Mouse (Mus musculus): Measurements from ENCODE around the gene Zfp719. TPM values are rescaled to one million over a fixed set of nuclear protein-coding genes. Genes with fewer than 3 reads are reported as not detected.
A peak's percentile ranks its signal among the peaks of the same experiment; 100 is the strongest.

The Zfp719 gene
- polyA plus RNA-seq, 1 experiment from 2014 or later, result 13.8 TPM

DNA sequence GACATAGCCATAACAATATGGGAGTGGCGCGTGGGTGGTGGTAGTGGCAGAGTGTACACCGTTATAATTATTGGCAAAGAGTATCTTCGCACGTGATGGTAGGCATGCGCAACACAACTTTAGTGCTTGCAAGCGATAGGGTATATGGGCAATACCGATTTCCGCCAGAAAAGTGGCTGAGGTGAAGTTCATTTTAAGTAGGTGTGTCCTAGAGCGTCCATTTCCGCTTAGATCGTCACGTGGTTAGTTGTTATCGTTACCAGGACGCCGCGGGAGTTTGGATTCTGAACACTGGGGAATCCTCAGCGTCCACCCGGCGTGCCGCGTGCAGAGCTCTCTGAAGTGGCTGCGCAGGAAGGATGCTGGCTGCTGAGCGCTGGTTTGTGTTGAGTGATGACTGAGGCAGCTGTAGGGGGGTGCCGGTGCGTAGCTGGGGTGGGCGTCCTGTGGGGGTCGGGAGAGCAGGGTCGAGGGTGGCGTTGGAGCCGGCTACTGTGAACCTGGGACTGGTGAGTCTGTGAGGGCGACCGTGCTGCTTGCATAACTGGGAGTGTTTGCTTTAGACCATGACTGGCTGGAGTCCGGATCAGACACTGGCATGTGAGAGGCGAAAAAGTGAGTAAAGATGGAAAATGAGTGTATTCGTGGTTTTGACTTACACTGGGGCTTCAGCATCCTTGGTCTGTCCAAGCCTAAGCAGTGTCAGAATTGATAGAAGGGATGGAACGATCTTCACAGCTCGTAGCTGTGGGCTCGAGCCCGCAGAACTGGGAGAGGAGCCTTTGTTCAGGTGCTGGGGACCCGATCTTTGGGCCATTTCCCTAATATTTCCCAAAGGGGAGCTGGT lies 27.7 kb downstream of the Zfp719 start, which contains the start of gene Zfp819:
Gene Zfp819, plus strand, starts transcription at position 274 of the 847 bp plus-strand sequence.
- H3K27me3 ChIP-seq (ENCODE audit: insufficient read depth, low read length), result 0 out of 2 replicates have a peak, but pooled peaks cover 5% of the 10 kb centered on the region
- no peak within 1 kb of the TSS for H3K27ac ChIP-seq (ENCODE audit: low read length)
- H3K9ac ChIP-seq (replicated peaks; ENCODE audit: low read length), result peak within 1 kb of the TSS; percentile 24; the same call in 1 of the 2 replicates
- no peaks in the 10 kb centered on the region for H3K9me3 ChIP-seq (ENCODE audit: low read length)
- peak within 1 kb of the TSS; percentile 39 for H3K4me3 ChIP-seq (ENCODE audit: low read length)
- no peaks in the 10 kb centered on the region for H3K36me3 ChIP-seq (ENCODE audit: insufficient read depth, low read length)
- WGBS, result 14% methylated on average over 41 of the region's 41 CpGs
- ATAC-seq (ENCODE audit: low FRiP score, low TSS enrichment), result peak; percentile 91
- no peaks in the 10 kb centered on the region for H3K4me1 ChIP-seq (ENCODE audit: insufficient read depth, low read length)
- H3K4me2 ChIP-seq (replicated peaks; ENCODE audit: low read depth, low read length), result peak within 1 kb of the TSS; percentile 58

DNA sequence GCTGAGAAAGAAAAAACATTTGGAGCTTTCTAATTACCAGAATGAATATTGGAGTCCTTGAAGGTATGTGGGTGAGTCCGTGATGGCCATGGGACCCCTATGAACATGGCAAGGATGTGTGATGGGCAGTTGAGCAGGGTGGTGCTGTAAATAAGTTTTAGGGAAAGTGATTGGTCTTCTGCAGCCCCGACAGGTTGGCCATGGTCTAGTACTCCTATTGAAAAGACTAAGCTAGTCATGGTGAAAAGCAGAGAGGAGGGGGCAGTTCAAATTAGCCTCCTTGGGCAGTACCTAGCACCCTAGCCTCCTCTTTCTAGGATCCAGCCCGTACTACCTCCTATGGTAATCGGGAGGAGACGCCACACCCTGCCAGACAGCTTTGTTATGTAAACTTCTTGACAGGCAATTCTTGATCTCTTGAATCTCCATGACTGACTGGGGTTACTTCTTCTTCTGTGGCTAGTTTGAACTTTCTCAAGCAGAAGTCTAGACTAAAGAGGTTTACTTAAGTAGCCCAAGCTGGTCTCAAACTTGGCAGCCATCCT lies 28.4 kb downstream of the Zfp719 start:
- Histone ChIP-seq H3K9me3 (ENCODE audit: low read length) (no peaks in the 10 kb centered on the region), H3K4me2 (replicated peaks; ENCODE audit: low read depth, low read length) (peak overlapping the region; percentile 58), H3K9ac (replicated peaks; ENCODE audit: low read length) (no peak overlapping the region), H3K4me1 (ENCODE audit: insufficient read depth, low read length) (no peaks in the 10 kb centered on the region), H3K4me3 (ENCODE audit: low read length) (no peak overlapping the region), H3K36me3 (ENCODE audit: insufficient read depth, low read length) (no peaks in the 10 kb centered on the region), H3K27me3 (ENCODE audit: insufficient read depth, low read length) (0 out of 2 replicates have a peak, but pooled peaks cover 5% of the 10 kb centered on the region), H3K27ac (ENCODE audit: low read length) (no peak overlapping the region)
- 36% methylated on average over 5 of the region's 5 CpGs for WGBS
- peak; percentile 51 for ATAC-seq (ENCODE audit: low FRiP score, low TSS enrichment)

DNA sequence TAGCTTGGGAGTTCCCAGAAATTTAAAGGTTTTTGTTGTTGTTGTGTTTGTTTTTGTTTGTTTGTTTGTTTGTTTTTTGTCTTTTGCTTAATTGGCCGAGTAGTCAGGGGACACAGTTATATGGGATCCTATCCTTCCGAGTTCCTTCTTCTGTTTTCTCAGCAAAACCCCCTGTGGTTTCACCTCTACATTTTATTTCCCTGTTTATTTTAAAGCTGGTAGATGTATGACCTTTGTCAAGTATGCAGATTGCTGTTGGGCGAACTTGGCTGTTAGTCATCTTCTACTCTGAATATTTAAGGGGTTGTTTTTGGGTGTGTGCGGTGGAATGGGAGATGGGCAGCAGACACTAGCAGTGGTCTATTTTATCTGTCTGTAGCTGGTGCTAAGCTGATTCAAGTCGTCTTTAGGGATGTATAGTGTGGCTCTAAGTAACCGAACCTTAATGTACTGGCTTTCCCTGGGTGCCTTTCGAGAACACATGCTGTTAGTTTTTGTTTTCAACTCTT lies 29.0 kb downstream of the Zfp719 start:
- 0 out of 2 replicates have a peak, but pooled peaks cover 5% of the 10 kb centered on the region for H3K27me3 ChIP-seq (ENCODE audit: insufficient read depth, low read length)
- H3K4me3 ChIP-seq (ENCODE audit: low read length), result no peak overlapping the region
- WGBS, result 78% methylated on average over 7 of the region's 7 CpGs
- H3K4me2 ChIP-seq (replicated peaks; ENCODE audit: low read depth, low read length), result no peak overlapping the region
- H3K27ac ChIP-seq (ENCODE audit: low read length), result no peak overlapping the region
- no peak overlapping the region for H3K9ac ChIP-seq (replicated peaks; ENCODE audit: low read length)
- no peaks in the 10 kb centered on the region for H3K9me3 ChIP-seq (ENCODE audit: low read length)
- no peak for ATAC-seq (ENCODE audit: low FRiP score, low TSS enrichment)
- H3K4me1 ChIP-seq (ENCODE audit: insufficient read depth, low read length), result no peaks in the 10 kb centered on the region
- H3K36me3 ChIP-seq (ENCODE audit: insufficient read depth, low read length), result no peaks in the 10 kb centered on the region

DNA sequence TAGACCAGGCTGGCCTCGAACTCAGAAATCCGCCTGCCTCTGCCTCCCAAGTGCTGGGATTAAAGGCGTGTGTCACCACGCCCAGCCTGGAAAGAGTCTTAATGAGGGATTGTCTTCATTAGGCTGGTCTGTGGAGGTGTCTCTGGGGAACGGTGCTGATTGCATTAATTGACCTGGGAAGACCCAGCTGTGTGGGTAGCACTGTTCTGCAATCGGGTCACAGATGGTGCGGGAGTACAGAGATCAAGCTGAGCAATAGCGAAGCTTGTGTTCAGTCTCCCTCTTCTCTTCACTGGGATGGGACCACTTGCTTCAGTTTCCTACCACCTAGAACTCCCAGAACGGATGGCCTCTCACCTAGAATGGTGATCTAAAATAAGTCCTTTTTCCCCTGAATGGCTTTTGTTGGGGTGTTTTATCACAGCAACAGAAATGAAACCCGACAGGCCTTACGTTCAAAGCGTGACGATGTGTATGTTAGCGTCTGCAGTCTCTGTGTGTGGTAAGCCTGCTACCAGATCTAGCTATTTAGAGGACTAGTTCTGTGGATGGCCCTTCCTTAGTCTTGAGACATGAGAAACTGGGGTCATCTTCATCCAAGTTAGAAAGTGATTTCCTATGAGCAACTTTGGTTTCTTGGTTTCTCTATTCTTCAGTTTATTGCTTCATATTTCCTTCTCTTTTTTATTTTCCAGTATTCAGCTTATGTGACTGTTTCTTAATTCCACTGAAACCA lies 34.6 kb downstream of the Zfp719 start:
- H3K4me1 ChIP-seq (ENCODE audit: insufficient read depth, low read length), result no peaks in the 10 kb centered on the region

DNA sequence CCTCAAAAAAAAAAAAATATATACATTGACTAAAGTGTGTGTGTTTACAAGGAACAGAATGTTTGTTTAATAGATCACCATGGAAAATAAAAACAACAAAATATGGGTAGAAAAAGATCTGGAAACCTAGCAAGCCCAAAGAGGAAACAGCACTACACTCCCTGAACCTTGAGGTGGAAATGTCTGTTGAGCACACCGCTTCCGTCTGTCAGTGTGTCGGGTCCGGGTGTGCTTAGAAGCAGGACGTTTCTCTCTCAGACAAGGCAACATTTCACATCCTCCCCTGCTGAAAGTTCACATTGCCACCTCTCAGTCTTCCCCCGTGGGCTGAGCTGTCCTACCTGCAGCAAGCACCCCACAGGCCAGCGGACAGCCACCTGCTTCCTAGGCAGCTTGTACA lies 43.5 kb downstream of the Zfp719 start:
- no peaks in the 10 kb centered on the region for H3K9me3 ChIP-seq (ENCODE audit: low read length)
- H3K4me3 ChIP-seq (ENCODE audit: low read length), result no peak overlapping the region
- H3K4me2 ChIP-seq (replicated peaks; ENCODE audit: low read depth, low read length), result no peak overlapping the region
- H3K4me1 ChIP-seq (ENCODE audit: insufficient read depth, low read length), result no peaks in the 10 kb centered on the region
- no peaks in the 10 kb centered on the region for H3K36me3 ChIP-seq (ENCODE audit: insufficient read depth, low read length)
- 71% methylated on average over 7 of the region's 7 CpGs for WGBS
- no peaks in the 10 kb centered on the region for H3K27me3 ChIP-seq (ENCODE audit: insufficient read depth, low read length)
- no peak for ATAC-seq (ENCODE audit: low FRiP score, low TSS enrichment)
- no peak overlapping the region for H3K27ac ChIP-seq (ENCODE audit: low read length)
- no peak overlapping the region for H3K9ac ChIP-seq (replicated peaks; ENCODE audit: low read length)

More for the DNA sequence above, 34.6 kb downstream of the Zfp719 start:
- Histone ChIP-seq H3K9ac (replicated peaks; ENCODE audit: low read length) (no peak overlapping the region), H3K9me3 (ENCODE audit: low read length) (no peaks in the 10 kb centered on the region), H3K27me3 (ENCODE audit: insufficient read depth, low read length) (no peaks in the 10 kb centered on the region), H3K36me3 (ENCODE audit: insufficient read depth, low read length) (no peaks in the 10 kb centered on the region), H3K4me2 (replicated peaks; ENCODE audit: low read depth, low read length) (no peak overlapping the region), H3K4me3 (ENCODE audit: low read length) (no peak overlapping the region), H3K27ac (ENCODE audit: low read length) (no peak overlapping the region)
- no peak for ATAC-seq (ENCODE audit: low FRiP score, low TSS enrichment)
- WGBS, result 87% methylated on average over 14 of the region's 14 CpGs

GRCm38 (mm10) chr7:43623819-43624218 lies 44.4 kb downstream of the Zfp719 start:
- no peak overlapping the region for H3K4me2 ChIP-seq (replicated peaks; ENCODE audit: low read depth, low read length)

DNA sequence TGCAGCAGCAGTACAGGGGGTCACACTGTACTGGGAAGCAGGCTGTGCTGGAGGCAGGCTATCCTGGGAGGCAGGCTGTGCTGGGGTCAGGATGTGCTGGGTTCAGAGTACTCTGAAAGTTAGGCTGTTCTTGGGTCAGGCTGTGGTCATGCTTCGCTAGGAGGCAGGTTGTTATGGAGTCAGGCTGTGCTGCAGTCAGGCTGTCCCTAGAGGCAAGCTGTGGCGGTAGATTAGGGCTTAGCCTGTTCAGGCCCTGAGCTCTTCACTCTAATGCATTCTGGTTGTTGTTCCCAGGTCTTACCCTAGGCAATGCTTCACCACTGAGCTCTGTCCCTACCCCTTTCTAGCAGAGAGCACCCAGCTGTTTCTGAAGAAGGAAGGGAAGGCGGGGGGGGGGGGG lies 45.7 kb downstream of the Zfp719 start:
- ATAC-seq (ENCODE audit: low FRiP score, low TSS enrichment), result 0 out of 2 replicates have a peak, but pooled peaks have one; percentile 23
- 72% methylated on average over 3 of the region's 3 CpGs for WGBS
- Histone ChIP-seq H3K9ac (replicated peaks; ENCODE audit: low read length) (no peak overlapping the region), H3K27ac (ENCODE audit: low read length) (no peak overlapping the region), H3K27me3 (ENCODE audit: insufficient read depth, low read length) (no peaks in the 10 kb centered on the region), H3K4me2 (replicated peaks; ENCODE audit: low read depth, low read length) (no peak overlapping the region), H3K36me3 (ENCODE audit: insufficient read depth, low read length) (no peaks in the 10 kb centered on the region), H3K4me1 (ENCODE audit: insufficient read depth, low read length) (no peaks in the 10 kb centered on the region), H3K4me3 (ENCODE audit: low read length) (no peak overlapping the region), H3K9me3 (ENCODE audit: low read length) (no peaks in the 10 kb centered on the region)

More at GRCm38 (mm10) chr7:43623819-43624218, 44.4 kb downstream of the Zfp719 start:
- Histone ChIP-seq H3K4me3 (ENCODE audit: low read length) (no peak overlapping the region), H3K27me3 (ENCODE audit: insufficient read depth, low read length) (no peaks in the 10 kb centered on the region), H3K36me3 (ENCODE audit: insufficient read depth, low read length) (no peaks in the 10 kb centered on the region), H3K27ac (ENCODE audit: low read length) (no peak overlapping the region), H3K9me3 (ENCODE audit: low read length) (no peaks in the 10 kb centered on the region), H3K4me1 (ENCODE audit: insufficient read depth, low read length) (no peaks in the 10 kb centered on the region), H3K9ac (replicated peaks; ENCODE audit: low read length) (no peak overlapping the region)
- 4% methylated on average over 10 of the region's 10 CpGs for WGBS
- peak; percentile 61; the same call in 1 of the 2 replicates for ATAC-seq (ENCODE audit: low FRiP score, low TSS enrichment)

GRCm38 (mm10) chr7:43625794-43626422 lies 46.5 kb downstream of the Zfp719 start:
- H3K9me3 ChIP-seq (ENCODE audit: low read length), result no peaks in the 10 kb centered on the region
- H3K4me2 ChIP-seq (replicated peaks; ENCODE audit: low read depth, low read length), result no peak overlapping the region
- 80% methylated on average over 8 of the region's 8 CpGs for WGBS
- H3K4me3 ChIP-seq (ENCODE audit: low read length), result no peak overlapping the region
- no peaks in the 10 kb centered on the region for H3K27me3 ChIP-seq (ENCODE audit: insufficient read depth, low read length)
- no peaks in the 10 kb centered on the region for H3K4me1 ChIP-seq (ENCODE audit: insufficient read depth, low read length)
- no peak overlapping the region for H3K27ac ChIP-seq (ENCODE audit: low read length)
- H3K9ac ChIP-seq (replicated peaks; ENCODE audit: low read length), result no peak overlapping the region
- H3K36me3 ChIP-seq (ENCODE audit: insufficient read depth, low read length), result no peaks in the 10 kb centered on the region
- no peak for ATAC-seq (ENCODE audit: low FRiP score, low TSS enrichment)

DNA sequence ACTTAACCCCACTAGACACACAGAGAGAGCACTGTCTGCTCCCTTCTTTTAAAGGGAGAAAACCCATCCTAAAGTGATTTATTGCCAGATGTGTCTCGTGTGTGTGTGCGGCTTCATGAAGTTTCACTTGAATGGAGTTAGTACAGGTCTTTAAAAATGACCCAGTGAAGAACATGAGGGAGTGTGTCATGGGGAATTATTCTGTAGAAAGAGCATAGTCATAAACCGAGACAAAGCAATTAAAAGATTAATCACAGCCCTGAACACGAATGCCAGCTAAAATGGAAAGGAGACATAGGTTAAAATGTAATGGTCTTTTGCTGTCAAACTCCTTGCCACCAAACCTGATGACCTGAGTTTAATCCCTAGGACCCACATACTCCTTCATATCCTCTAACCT lies 54.5 kb downstream of the Zfp719 start:
- H3K36me3 ChIP-seq (ENCODE audit: insufficient read depth, low read length), result no peaks in the 10 kb centered on the region
- H3K27ac ChIP-seq (ENCODE audit: low read length), result no peak overlapping the region
- H3K4me1 ChIP-seq (ENCODE audit: insufficient read depth, low read length), result no peaks in the 10 kb centered on the region
- H3K4me3 ChIP-seq (ENCODE audit: low read length), result no peak overlapping the region
- no peak for ATAC-seq (ENCODE audit: low FRiP score, low TSS enrichment)
- H3K27me3 ChIP-seq (ENCODE audit: insufficient read depth, low read length), result no peaks in the 10 kb centered on the region
- H3K4me2 ChIP-seq (replicated peaks; ENCODE audit: low read depth, low read length), result no peak overlapping the region
- no peaks in the 10 kb centered on the region for H3K9me3 ChIP-seq (ENCODE audit: low read length)
- H3K9ac ChIP-seq (replicated peaks; ENCODE audit: low read length), result no peak overlapping the region
- 46% methylated on average over 4 of the region's 4 CpGs for WGBS

Measured in kidney, embryonic 16.5 days (tissue).